Mouse (Mus musculus) liver, postnatal 0 days (tissue): ENCODE data around the gene Zfp462. TPM values are rescaled to one million over a fixed set of nuclear protein-coding genes. Genes with fewer than 3 reads are reported as not detected.

Source experiments
- ATAC-seq: fragments of 200-750 bp; cut with Nextera tagmentation; 2 replicates; pipeline ENCODE4 v1.8.0; 2017; ENCODE audit warnings: mild to moderate bottlenecking, moderate library complexity
- DNase-seq: peaks from one replicate; pipeline ENCODE4 v3.0.0-alpha.2; 2016
- H3K27ac ChIP-seq: fragments of 300-500 bp; sonication (generic); 2 replicates; pipeline ENCODE4 v1.5.1; 2014; ENCODE audit warnings: antibody characterized with exemption, moderate library complexity, mild to moderate bottlenecking, low read depth
- H3K27me3 ChIP-seq: fragments of 300-500 bp; sonication (generic); 2 replicates; pipeline ENCODE4 v1.6.1; 2014; ENCODE audit warnings: low read length, control low read depth, mixed read lengths; ENCODE audit not compliant: insufficient read depth
- H3K36me3 ChIP-seq: fragments of 300-500 bp; sonication (generic); replicated peaks from 2 replicates; pipeline ENCODE4 v1.6.1; 2014; ENCODE audit warnings: mild to moderate bottlenecking, control low read depth, low read length, moderate library complexity, mixed read lengths; ENCODE audit not compliant: insufficient read depth
- H3K4me1 ChIP-seq: fragments of 300-500 bp; sonication (generic); 2 replicates; pipeline ENCODE4 v1.6.1; 2014; ENCODE audit warnings: antibody characterized with exemption, mild to moderate bottlenecking, control low read depth; ENCODE audit not compliant: insufficient read depth
- H3K4me2 ChIP-seq: fragments of 300-500 bp; sonication (generic); 2 replicates; pipeline ENCODE4 v1.6.1; 2014; ENCODE audit warnings: low read depth, mild to moderate bottlenecking, low read length, moderate library complexity, mixed read lengths
- H3K4me3 ChIP-seq: fragments of 300-500 bp; sonication (generic); 2 replicates; pipeline ENCODE4 v1.5.1; 2014; ENCODE audit warnings: low read depth, low read length
- H3K9ac ChIP-seq: fragments of 300-500 bp; sonication (generic); replicated peaks from 2 replicates; pipeline ENCODE4 v1.6.1; 2014; ENCODE audit warnings: mild to moderate bottlenecking, moderate library complexity
- H3K9me3 ChIP-seq: fragments of 300-500 bp; sonication (generic); 2 replicates; pipeline ENCODE4 v1.6.1; 2016; ENCODE audit warnings: mild to moderate bottlenecking, control low read depth, low read length, mixed read lengths
- CTCF ChIP-seq: sonication (generic); IDR thresholded peaks from 2 replicates; pipeline ENCODE4 v1.5.1; 2016; ENCODE audit warnings: antibody characterized with exemption, low read depth
- EP300 ChIP-seq: IDR thresholded peaks from 2 replicates; pipeline ENCODE4 v1.6.1; 2016; ENCODE audit warnings: antibody characterized with exemption, low read depth, mild to moderate bottlenecking
- WGBS: fragments of 180-500 bp; shearing (Covaris S2); extraction: QIAGEN DNeasy Blood & Tissue Kit; methylation state at CpG from one replicate; pipeline ENCODE4 v1.1.7; 2014; ENCODE audit not compliant: insufficient replicate concordance; 5-methylcytosine and 5-hydroxymethylcytosine counted together
- polyA plus RNA-seq: library from polyadenylated mRNA; unstranded; fragments of >200 nt; fragmentation: Nextera tagmentation; extraction: Ambion mirVana; gene quantifications from 2 replicates; pipeline ENCODE4 v1.2.1, GENCODE M21; 2015

Gene Zfp462
- polyA plus RNA-seq, 1 experiment from 2014 or later: 0.14 TPM

- DNase-seq (no peak), ATAC-seq (no peak)
- 82% methylated on average over 9 of the region's 9 CpGs for WGBS
- Histone ChIP-seq H3K27ac (no peak overlapping the region), H3K9ac (no peak overlapping the region), H3K36me3 (no peaks in the 10 kb centered on the region), H3K4me3 (no peak overlapping the region), H3K9me3 (no peaks in the 10 kb centered on the region), H3K4me1 (no peaks in the 10 kb centered on the region; the same call in none of the 2 replicates), H3K27me3 (no peaks in the 10 kb centered on the region), H3K4me2 (no peak overlapping the region)
- TF ChIP-seq EP300: no peak
- no peak for TF ChIP-seq CTCF
Observed at GRCm38 (mm10) chr4:54998146-54998841, 53.4 kb downstream of the Zfp462 start.

- TF ChIP-seq EP300 (no peak), CTCF (no peak)
- 80% methylated on average over 5 of the region's 5 CpGs for WGBS
- no peak for DNase-seq
- Histone ChIP-seq H3K27me3 (no peaks in the 10 kb centered on the region), H3K4me2 (no peak overlapping the region), H3K9me3 (no peaks in the 10 kb centered on the region), H3K4me3 (no peak overlapping the region), H3K9ac (no peak overlapping the region), H3K27ac (no peak overlapping the region), H3K36me3 (no peaks in the 10 kb centered on the region), H3K4me1 (no peaks in the 10 kb centered on the region; the same call in none of the 2 replicates)
- ATAC-seq: no peak
Observed at GRCm38 (mm10) chr4:54999556-54999955, 54.7 kb downstream of the Zfp462 start.

GRCm38 (mm10) chr4:55001386-55001785, 56.5 kb downstream of the Zfp462 start:
- 74% methylated on average over 3 of the region's 3 CpGs for WGBS
- no peak for TF ChIP-seq CTCF
- no peak for TF ChIP-seq EP300
- H3K4me3 ChIP-seq: no peak overlapping the region
- no peaks in the 10 kb centered on the region for H3K9me3 ChIP-seq
- H3K4me2 ChIP-seq: no peak overlapping the region
- no peak overlapping the region for H3K9ac ChIP-seq
- H3K4me1 ChIP-seq: peaks cover 13% of the 10 kb centered on the region
- H3K27me3 ChIP-seq: no peaks in the 10 kb centered on the region
- ATAC-seq: no peak
- no peaks in the 10 kb centered on the region for H3K36me3 ChIP-seq
- DNase-seq: no peak
- H3K27ac ChIP-seq: no peak overlapping the region

- H3K4me2 ChIP-seq: no peak overlapping the region
- no peak overlapping the region for H3K27ac ChIP-seq
- H3K4me3 ChIP-seq: no peak overlapping the region
- H3K36me3 ChIP-seq: no peaks in the 10 kb centered on the region
- ATAC-seq (no peak), DNase-seq (no peak)
- TF ChIP-seq CTCF: no peak
- H3K9me3 ChIP-seq: no peaks in the 10 kb centered on the region
- no peaks in the 10 kb centered on the region for H3K27me3 ChIP-seq
- no peak overlapping the region for H3K9ac ChIP-seq
- 48% methylated on average over 6 of the region's 6 CpGs for WGBS
- H3K4me1 ChIP-seq: peaks cover 13% of the 10 kb centered on the region
Observed at GRCm38 (mm10) chr4:55003128-55003527, 58.3 kb downstream of the Zfp462 start.

GRCm38 (mm10) chr4:55005066-55005465, 60.2 kb downstream of the Zfp462 start:
- H3K4me3 ChIP-seq: no peak overlapping the region
- DNase-seq (peak; percentile 22), ATAC-seq (peak; percentile 81)
- H3K4me1 ChIP-seq: peaks cover 13% of the 10 kb centered on the region
- H3K27ac ChIP-seq: 0 out of 2 replicates have a peak overlapping the region, but pooled peaks have one; percentile 34
- no peaks in the 10 kb centered on the region for H3K27me3 ChIP-seq
- H3K36me3 ChIP-seq: no peaks in the 10 kb centered on the region
- H3K9ac ChIP-seq: no peak overlapping the region
- peak overlapping the region; percentile 64 for H3K4me2 ChIP-seq
- WGBS: 36% methylated on average over 4 of the region's 4 CpGs
- H3K9me3 ChIP-seq: no peaks in the 10 kb centered on the region
- TF ChIP-seq EP300 (no peak), CTCF (no peak)

GRCm38 (mm10) chr4:55005521-55005969, 60.7 kb downstream of the Zfp462 start:
- Histone ChIP-seq H3K9me3 (0 out of 2 replicates have a peak, but pooled peaks cover 2% of the 10 kb centered on the region), H3K9ac (no peak overlapping the region), H3K4me1 (peaks cover 13% of the 10 kb centered on the region), H3K36me3 (no peaks in the 10 kb centered on the region), H3K27ac (0 out of 2 replicates have a peak overlapping the region, but pooled peaks have one; percentile 34), H3K4me2 (peak overlapping the region; percentile 64), H3K27me3 (no peaks in the 10 kb centered on the region), H3K4me3 (no peak overlapping the region)
- ATAC-seq (peak; percentile 85), DNase-seq (no peak)
- no peak for TF ChIP-seq CTCF
- WGBS: 38% methylated on average over 9 of the region's 9 CpGs
